Mouse (Mus musculus) liver, adult 2 months (tissue): ENCODE results near the gene Rtkn2. TPM values are rescaled to one million over a fixed set of nuclear protein-coding genes. Genes with fewer than 3 reads are reported as not detected.

Source experiments
- DNase-seq: peaks from one replicate; pipeline ENCODE4 v3.0.0-alpha.2; 2011; ENCODE audit warnings: low read depth, low spot score; ENCODE audit errors: extremely low read depth
- H3K27ac ChIP-seq: fragments of 200-500 bp; replicated peaks from 2 replicates; pipeline ENCODE4 v1.5.1; 2012; ENCODE audit warnings: low read depth, mild to moderate bottlenecking, control low read depth, inconsistent platforms, low read length; ENCODE audit not compliant: insufficient read depth
- H3K27me3 ChIP-seq: fragments of 200-500 bp; 2 replicates; pipeline ENCODE4 v1.6.1; 2012; ENCODE audit warnings: mild to moderate bottlenecking, moderate library complexity, low read length, inconsistent platforms; ENCODE audit not compliant: control insufficient read depth, insufficient read depth
- H3K36me3 ChIP-seq: fragments of 200-500 bp; 2 replicates; pipeline ENCODE4 v1.6.1; 2012; ENCODE audit warnings: low read length, inconsistent platforms; ENCODE audit not compliant: control insufficient read depth, insufficient read depth
- H3K4me1 ChIP-seq: fragments of 200-500 bp; 2 replicates; pipeline ENCODE4 v1.6.1; 2011; ENCODE audit warnings: low read length; ENCODE audit not compliant: control insufficient read depth, insufficient read depth
- H3K4me3 ChIP-seq: fragments of 200-500 bp; 2 replicates; pipeline ENCODE4 v1.5.1; 2011; ENCODE audit warnings: low read depth, mild to moderate bottlenecking, control low read depth, low read length, moderate library complexity; ENCODE audit not compliant: insufficient read depth
- H3K79me2 ChIP-seq: fragments of 200-500 bp; 2 replicates; pipeline ENCODE4 v1.6.1; 2012; ENCODE audit warnings: inconsistent platforms, mild to moderate bottlenecking, low read length, moderate library complexity; ENCODE audit not compliant: control insufficient read depth, insufficient read depth
- H3K9ac ChIP-seq: fragments of 200-500 bp; 2 replicates; pipeline ENCODE4 v1.6.1; 2012; ENCODE audit warnings: low read depth, mild to moderate bottlenecking, control low read depth, inconsistent platforms, low read length
- CTCF ChIP-seq: fragments of 200-500 bp; IDR thresholded peaks from 2 replicates; pipeline ENCODE4 v1.5.1; 2011; ENCODE audit warnings: low read depth, low read length, control low read depth
- POLR2A ChIP-seq: fragments of 200-500 bp; IDR thresholded peaks from 2 replicates; pipeline ENCODE4 v1.6.1; 2011; ENCODE audit warnings: low read length, control low read depth; ENCODE audit not compliant: insufficient read depth; ENCODE audit errors: extremely low read depth
- WGBS: fragments of 180-500 bp; shearing (Covaris S2); methylation state at CpG from one replicate; pipeline ENCODE4 v1.1.7; 2018; 5-methylcytosine and 5-hydroxymethylcytosine counted together
- polyA plus RNA-seq: library from polyadenylated mRNA; depleted of rRNA; stranded (reverse); fragments of >200 nt; gene quantifications from 2 replicates; pipeline ENCODE4 v1.2.3, GENCODE M21; 2012
- total RNA-seq: library from RNA; depleted of rRNA; stranded (reverse); fragments of >200 nt; gene quantifications from 2 replicates; pipeline ENCODE4 v1.2.3, GENCODE M21; 2014

Gene Rtkn2
- total and polyA plus RNA-seq, 2 experiments: 0.09 TPM; not detected in 1

DNA sequence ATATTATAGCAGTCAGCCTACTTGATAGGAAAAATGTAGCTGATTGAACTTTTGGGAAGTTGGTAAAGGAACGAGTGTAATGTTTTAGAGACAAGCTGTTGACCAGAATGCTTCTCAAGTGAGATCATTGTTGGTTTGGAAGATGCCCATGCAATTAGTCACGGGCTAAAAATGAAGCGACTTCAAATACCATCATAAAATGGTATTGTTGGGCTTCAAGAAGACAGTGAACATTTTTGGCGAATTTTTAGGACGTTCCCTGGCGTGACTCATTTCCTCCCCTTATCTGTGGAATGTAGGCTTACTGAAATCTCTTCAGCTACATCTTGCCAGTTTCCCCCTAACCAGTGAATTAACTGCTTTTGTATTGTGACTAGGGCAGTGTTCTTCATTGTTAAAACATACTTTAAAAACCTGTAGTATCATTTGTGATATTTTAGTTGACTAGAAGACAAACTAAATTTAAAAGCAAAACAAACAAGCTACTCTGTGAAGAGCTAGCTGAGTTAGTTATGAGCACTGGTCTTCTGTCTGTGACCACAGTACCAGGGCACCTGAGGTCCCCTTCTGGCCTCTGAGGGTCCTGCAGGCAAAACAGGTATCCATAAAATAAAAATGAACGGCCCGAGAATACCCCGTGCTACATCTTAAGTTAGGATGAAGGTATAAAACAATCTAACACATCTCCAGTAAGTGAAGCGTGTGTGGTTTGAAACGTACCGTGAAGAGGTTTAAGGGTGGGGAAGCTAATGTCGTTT, 29.0 kb downstream of the Rtkn2 start:
- Histone ChIP-seq H3K4me3 (no peak overlapping the region), H3K79me2 (no peaks in the 10 kb centered on the region), H3K4me1 (no peaks in the 10 kb centered on the region), H3K27ac (no peak overlapping the region), H3K27me3 (no peaks in the 10 kb centered on the region), H3K9ac (no peak overlapping the region), H3K36me3 (no peaks in the 10 kb centered on the region)
- TF ChIP-seq CTCF (no peak), POLR2A (no peak)
- WGBS: 84% methylated on average over 13 of the region's 13 CpGs
- DNase-seq: peak; percentile 26

DNA sequence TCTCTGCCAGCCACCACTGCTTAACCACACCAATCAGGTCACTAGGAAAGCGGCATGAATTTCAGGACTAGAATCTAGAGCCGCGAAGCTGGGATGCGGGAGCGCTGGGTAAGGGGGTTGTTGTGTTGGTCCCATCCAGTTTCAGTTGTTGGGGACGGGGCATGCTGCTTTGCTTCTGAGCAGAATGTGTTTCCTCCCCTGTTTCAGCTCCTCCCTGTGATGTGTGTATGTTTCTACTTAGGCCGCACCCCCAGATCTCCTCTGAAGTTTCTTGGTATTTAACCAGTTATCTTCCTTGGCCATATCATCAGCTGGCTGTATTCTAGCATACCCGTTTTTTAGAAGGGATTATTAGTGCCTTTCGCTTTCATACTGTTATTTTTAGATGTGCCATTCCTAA, 29.9 kb downstream of the Rtkn2 start:
- Histone ChIP-seq H3K4me1 (no peaks in the 10 kb centered on the region), H3K4me3 (no peak overlapping the region), H3K27ac (no peak overlapping the region), H3K79me2 (no peaks in the 10 kb centered on the region), H3K27me3 (no peaks in the 10 kb centered on the region), H3K36me3 (no peaks in the 10 kb centered on the region), H3K9ac (no peak overlapping the region)
- TF ChIP-seq CTCF (no peak), POLR2A (no peak)
- DNase-seq: no peak
- 90% methylated on average over 9 of the region's 9 CpGs for WGBS

DNA sequence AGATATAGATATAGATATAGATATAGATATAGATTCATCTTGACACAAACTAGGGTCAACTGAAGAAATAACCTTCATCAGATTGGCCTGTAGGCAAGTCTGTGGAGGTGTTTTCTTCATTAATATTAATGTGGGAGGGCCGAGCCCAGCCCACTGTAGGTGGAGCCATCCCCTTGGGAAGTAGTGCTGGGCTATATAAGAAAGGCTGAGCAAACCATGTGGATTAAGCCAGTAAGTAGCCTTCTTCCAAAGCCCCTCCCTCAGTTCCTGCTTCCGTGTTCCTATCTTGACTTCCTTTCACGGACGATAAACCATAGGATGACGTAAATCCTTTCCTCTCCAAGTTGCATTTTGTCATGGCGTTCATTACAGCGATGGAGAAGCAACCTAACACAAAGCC, 30.5 kb downstream of the Rtkn2 start:
- no peak for DNase-seq
- no peak overlapping the region for H3K27ac ChIP-seq
- no peaks in the 10 kb centered on the region for H3K4me1 ChIP-seq
- H3K9ac ChIP-seq: no peak overlapping the region
- H3K27me3 ChIP-seq: no peaks in the 10 kb centered on the region
- 87% methylated on average over 7 of the region's 7 CpGs for WGBS
- H3K4me3 ChIP-seq: no peak overlapping the region
- H3K36me3 ChIP-seq: no peaks in the 10 kb centered on the region
- H3K79me2 ChIP-seq: no peaks in the 10 kb centered on the region
- TF ChIP-seq POLR2A: no peak

- DNase-seq: no peak
- WGBS: 96% methylated on average over 2 of the region's 2 CpGs
- TF ChIP-seq CTCF (peak; percentile 93), POLR2A (no peak)
- Histone ChIP-seq H3K36me3 (no peaks in the 10 kb centered on the region), H3K9ac (no peak overlapping the region), H3K79me2 (no peaks in the 10 kb centered on the region), H3K27me3 (no peaks in the 10 kb centered on the region), H3K4me1 (no peaks in the 10 kb centered on the region), H3K4me3 (no peak overlapping the region), H3K27ac (no peak overlapping the region)
Observed at GRCm38 (mm10) chr10:68013137-68013536, 33.8 kb downstream of the Rtkn2 start.

DNA sequence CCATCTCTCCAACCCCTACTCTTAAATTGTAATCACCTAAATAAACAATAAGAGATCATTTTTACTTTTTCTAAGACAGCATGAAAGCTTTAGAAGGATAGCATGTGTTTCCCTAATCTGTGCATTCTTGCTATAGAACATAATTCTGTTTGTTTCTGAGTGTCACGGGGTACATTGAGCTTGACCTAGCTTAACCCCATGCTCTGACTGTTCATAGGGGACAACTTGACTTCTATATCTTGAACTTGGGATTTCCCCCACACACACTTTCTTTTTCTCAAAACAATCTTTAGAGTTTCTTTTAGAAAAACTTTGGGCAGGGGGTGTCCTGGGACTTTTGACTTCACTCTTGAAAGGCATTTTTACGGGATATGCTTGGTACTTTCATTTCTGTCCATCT, 41.4 kb downstream of the Rtkn2 start:
- no peaks in the 10 kb centered on the region for H3K79me2 ChIP-seq
- TF ChIP-seq POLR2A: no peak
- TF ChIP-seq CTCF: no peak
- H3K27ac ChIP-seq: no peak overlapping the region
- DNase-seq: no peak
- no peaks in the 10 kb centered on the region for H3K4me1 ChIP-seq
- H3K36me3 ChIP-seq: no peaks in the 10 kb centered on the region
- H3K4me3 ChIP-seq: no peak overlapping the region
- WGBS: 90% methylated on average over 2 of the region's 2 CpGs
- no peak overlapping the region for H3K9ac ChIP-seq
- no peaks in the 10 kb centered on the region for H3K27me3 ChIP-seq

GRCm38 (mm10) chr10:68025660-68026059, 46.3 kb downstream of the Rtkn2 start:
- no peaks in the 10 kb centered on the region for H3K36me3 ChIP-seq
- DNase-seq: no peak
- H3K9ac ChIP-seq: no peak overlapping the region
- TF ChIP-seq CTCF (no peak), POLR2A (no peak)
- no peak overlapping the region for H3K27ac ChIP-seq
- H3K79me2 ChIP-seq: no peaks in the 10 kb centered on the region
- H3K4me3 ChIP-seq: no peak overlapping the region
- H3K27me3 ChIP-seq: no peaks in the 10 kb centered on the region
- H3K4me1 ChIP-seq: no peaks in the 10 kb centered on the region
- WGBS: 90% methylated on average over 3 of the region's 3 CpGs
